Mouse (Mus musculus) urinary bladder, postnatal 10 days (tissue): ENCODE measurements around the gene Rbm25.
"Not testable (repeated sequence)": the region's sequence is repeated elsewhere in the genome, so short reads cannot be mapped to it uniquely, and the experiment has no call there.

ENCODE experiments used
- DNase-seq: peaks from one replicate; pipeline ENCODE4 v3.0.0; 2022; ENCODE audit warnings: low spot score

Gene Rbm25

GRCm38 (mm10) chr12:83630936-83631335, at the start of gene Rbm25:
Gene Rbm25 (plus strand): TSS chr12:83631236.
- not testable (repeated sequence) for DNase-seq

GRCm38 (mm10) chr12:83582106-83582505, 48.9 kb upstream of the Rbm25 start:
- DNase-seq, result no peak

GRCm38 (mm10) chr12:83582747-83583146, 48.3 kb upstream of the Rbm25 start:
- no peak for DNase-seq

GRCm38 (mm10) chr12:83586628-83587027, 44.4 kb upstream of the Rbm25 start:
- DNase-seq, result no peak

- no peak for DNase-seq
Measured at GRCm38 (mm10) chr12:83591754-83592501, 39.1 kb upstream of the Rbm25 start.

- DNase-seq, result no peak
Measured at GRCm38 (mm10) chr12:83594454-83595040, 36.5 kb upstream of the Rbm25 start.

GRCm38 (mm10) chr12:83596191-83596954, 34.7 kb upstream of the Rbm25 start:
- DNase-seq, result no peak

- peak; percentile 63 for DNase-seq
Measured at GRCm38 (mm10) chr12:83597025-83597501, 34.0 kb upstream of the Rbm25 start, which contains the start of gene Zfyve1. Gene Zfyve1 (minus strand): TSS chr12:83597222.

- DNase-seq, result no peak
Measured at GRCm38 (mm10) chr12:83597881-83598280, 33.2 kb upstream of the Rbm25 start.

GRCm38 (mm10) chr12:83602285-83602684, 28.8 kb upstream of the Rbm25 start:
- no peak for DNase-seq

GRCm38 (mm10) chr12:83606411-83606810, 24.6 kb upstream of the Rbm25 start:
- not testable (repeated sequence) for DNase-seq

- no peak for DNase-seq
Measured at GRCm38 (mm10) chr12:83617261-83617660, 13.8 kb upstream of the Rbm25 start.

GRCm38 (mm10) chr12:83618981-83619380, 12.1 kb upstream of the Rbm25 start:
- DNase-seq, result no peak

GRCm38 (mm10) chr12:83620694-83621093, 10.3 kb upstream of the Rbm25 start:
- not testable (repeated sequence) for DNase-seq

GRCm38 (mm10) chr12:83622031-83622755, 8.8 kb upstream of the Rbm25 start:
- DNase-seq, result no peak

- DNase-seq, result no peak
Measured at GRCm38 (mm10) chr12:83624321-83624720, 6.7 kb upstream of the Rbm25 start.

GRCm38 (mm10) chr12:83631743-83632679, 975 bp downstream of the Rbm25 start:
- peak; percentile 85 for DNase-seq

GRCm38 (mm10) chr12:83632680-83633025, 1.6 kb downstream of the Rbm25 start:
- DNase-seq, result no peak

GRCm38 (mm10) chr12:83633807-83634206, 2.8 kb downstream of the Rbm25 start:
- no peak for DNase-seq

- no peak for DNase-seq
Measured at GRCm38 (mm10) chr12:83641233-83641632, 10.2 kb downstream of the Rbm25 start.

- DNase-seq, result no peak
Measured at GRCm38 (mm10) chr12:83643116-83643515, 12.1 kb downstream of the Rbm25 start.
